Mouse (Mus musculus) E14TG2a.4 (cell line): ENCODE measurements around the gene Grik2.

Source experiments
- H3K27me3 ChIP-seq: 2 replicates; pipeline ENCODE4 v1.6.1; 2014; ENCODE audit warnings: low read length, control low read depth; ENCODE audit not compliant: insufficient read depth
- H3K36me3 ChIP-seq: 2 replicates; pipeline ENCODE4 v1.6.1; 2014; ENCODE audit warnings: low read length, control low read depth; ENCODE audit not compliant: insufficient read depth
- H3K4me1 ChIP-seq: replicated peaks from 2 replicates; pipeline ENCODE4 v1.6.1; 2014; ENCODE audit warnings: low read depth, low read length, control low read depth
- H3K4me3 ChIP-seq: replicated peaks from 2 replicates; pipeline ENCODE4 v1.5.1; 2014; ENCODE audit warnings: mild to moderate bottlenecking, low read length
- H3K9me3 ChIP-seq: 2 replicates; pipeline ENCODE4 v1.6.1; 2014; ENCODE audit warnings: low read length, control low read depth
- CTCF ChIP-seq: conservative IDR thresholded peaks from 2 replicates; pipeline ENCODE4 v1.5.1; 2014; ENCODE audit warnings: low read length
- NANOG ChIP-seq: IDR thresholded peaks from 2 replicates; pipeline ENCODE4 v1.6.1; 2014; ENCODE audit warnings: borderline replicate concordance, low read length, mixed read lengths
- POU5F1 ChIP-seq: IDR thresholded peaks from 2 replicates; pipeline ENCODE4 v1.6.1; 2014; ENCODE audit warnings: low read length, borderline replicate concordance

Grik2 gene

DNA sequence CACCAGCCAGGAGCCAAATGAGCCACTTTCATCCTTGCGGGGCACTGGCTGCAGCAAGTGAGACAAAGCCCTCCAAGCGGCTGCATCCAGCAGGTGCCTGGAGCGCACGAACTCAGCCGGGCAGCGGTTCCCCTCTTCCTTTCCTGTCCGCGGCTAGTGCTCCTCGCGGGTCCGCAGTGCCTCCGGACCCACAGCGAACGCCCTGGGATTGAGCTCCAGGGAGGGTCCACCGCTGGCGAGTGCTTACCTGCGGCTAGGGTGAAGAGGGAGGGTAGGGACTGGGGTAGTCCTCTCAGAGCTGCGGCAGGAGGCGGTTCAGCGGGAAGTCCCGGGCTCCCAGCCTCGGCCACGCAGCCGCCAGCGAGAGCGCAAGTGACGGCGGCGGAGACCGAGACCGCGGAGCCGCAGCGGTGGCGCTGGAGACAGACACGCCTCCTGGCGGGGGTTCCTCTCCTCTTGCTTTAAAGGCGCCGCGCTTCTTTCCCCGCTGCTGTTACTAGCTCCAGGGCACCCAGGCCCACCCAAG is at the start of gene Grik2:
Grik2 (minus strand) TSS at position 386 of the 526 bp plus-strand sequence.
- TF ChIP-seq CTCF, result no peak
- no peak for TF ChIP-seq NANOG
- no peak for TF ChIP-seq POU5F1

GRCm38 (mm10) chr10:49834392-49834791 is 45.8 kb upstream of the Grik2 start:
- Histone ChIP-seq H3K4me1 (no peaks in the 10 kb centered on the region), H3K36me3 (no peaks in the 10 kb centered on the region), H3K4me3 (no peak overlapping the region), H3K27me3 (no peaks in the 10 kb centered on the region), H3K9me3 (no peaks in the 10 kb centered on the region)
- TF ChIP-seq NANOG (no peak), POU5F1 (no peak), CTCF (no peak)

More for the DNA sequence above, at the start of gene Grik2:
- no peaks in the 10 kb centered on the region for H3K36me3 ChIP-seq
- H3K4me3 ChIP-seq, result peak within 1 kb of the TSS; percentile 81
- no peaks in the 10 kb centered on the region for H3K9me3 ChIP-seq
- peaks cover 44% of the 10 kb centered on the region for H3K27me3 ChIP-seq
- peaks cover 8% of the 10 kb centered on the region; the same call in 1 of the 2 replicates for H3K4me1 ChIP-seq

- H3K36me3 ChIP-seq, result no peaks in the 10 kb centered on the region
- H3K4me1 ChIP-seq, result no peaks in the 10 kb centered on the region
- H3K27me3 ChIP-seq, result no peaks in the 10 kb centered on the region
- no peak overlapping the region for H3K4me3 ChIP-seq
- H3K9me3 ChIP-seq, result no peaks in the 10 kb centered on the region
- no peak for TF ChIP-seq POU5F1
Observed at GRCm38 (mm10) chr10:49807276-49807675, 18.7 kb upstream of the Grik2 start.

- Histone ChIP-seq H3K27me3 (no peaks in the 10 kb centered on the region), H3K4me3 (no peak overlapping the region), H3K9me3 (no peaks in the 10 kb centered on the region), H3K4me1 (no peaks in the 10 kb centered on the region), H3K36me3 (no peaks in the 10 kb centered on the region)
- TF ChIP-seq POU5F1 (no peak), NANOG (no peak), CTCF (no peak)
Observed at GRCm38 (mm10) chr10:49801001-49801400, 12.4 kb upstream of the Grik2 start.

- no peaks in the 10 kb centered on the region for H3K36me3 ChIP-seq
Observed at GRCm38 (mm10) chr10:49794129-49794528, 5.6 kb upstream of the Grik2 start.

DNA sequence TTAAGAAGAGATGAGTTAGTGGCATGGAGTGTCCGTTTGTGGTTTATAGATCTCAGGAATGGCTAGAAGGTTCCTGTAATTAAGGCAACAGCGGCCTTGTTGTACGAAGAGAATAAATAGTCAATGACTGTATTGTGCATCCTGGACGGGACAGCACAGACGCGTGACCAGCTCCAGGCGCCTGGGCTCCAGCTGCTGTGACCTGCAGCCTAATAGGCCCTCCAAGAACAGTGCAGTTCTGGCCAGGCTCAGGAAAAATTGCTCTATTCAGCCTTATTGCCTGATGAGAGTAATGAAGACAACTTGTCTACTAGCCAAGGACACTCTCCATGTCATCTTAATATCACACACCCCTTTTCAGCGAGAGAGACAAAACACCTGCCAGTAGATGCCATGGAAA is 1.8 kb upstream of the Grik2 start:
- Histone ChIP-seq H3K9me3 (no peaks in the 10 kb centered on the region), H3K36me3 (no peaks in the 10 kb centered on the region), H3K4me1 (peaks cover 6% of the 10 kb centered on the region; the same call in 1 of the 2 replicates), H3K27me3 (peaks cover 37% of the 10 kb centered on the region), H3K4me3 (no peak overlapping the region)
- TF ChIP-seq POU5F1, result no peak
- no peak for TF ChIP-seq CTCF
- no peak for TF ChIP-seq NANOG

More at GRCm38 (mm10) chr10:49794129-49794528, 5.6 kb upstream of the Grik2 start:
- Histone ChIP-seq H3K4me3 (no peak overlapping the region), H3K9me3 (no peaks in the 10 kb centered on the region), H3K4me1 (no peaks in the 10 kb centered on the region), H3K27me3 (peaks cover 15% of the 10 kb centered on the region)
- TF ChIP-seq NANOG (no peak), CTCF (no peak), POU5F1 (no peak)

- Histone ChIP-seq H3K9me3 (no peaks in the 10 kb centered on the region), H3K4me3 (no peak overlapping the region), H3K4me1 (peaks cover 6% of the 10 kb centered on the region; the same call in 1 of the 2 replicates), H3K36me3 (no peaks in the 10 kb centered on the region), H3K27me3 (peaks cover 37% of the 10 kb centered on the region)
- TF ChIP-seq POU5F1, result no peak
- no peak for TF ChIP-seq NANOG
- TF ChIP-seq CTCF, result no peak
Observed at GRCm38 (mm10) chr10:49789711-49790110, 1.1 kb upstream of the Grik2 start.

- H3K4me1 ChIP-seq, result peaks cover 6% of the 10 kb centered on the region; the same call in 1 of the 2 replicates
- H3K27me3 ChIP-seq, result peaks cover 39% of the 10 kb centered on the region
- no peaks in the 10 kb centered on the region for H3K9me3 ChIP-seq
- TF ChIP-seq NANOG, result no peak
- TF ChIP-seq CTCF, result no peak
- no peak for TF ChIP-seq POU5F1
- H3K36me3 ChIP-seq, result no peaks in the 10 kb centered on the region
- H3K4me3 ChIP-seq, result peak overlapping the region; percentile 81
Observed at GRCm38 (mm10) chr10:49788914-49789313, 348 bp upstream of the Grik2 start.

- H3K27me3 ChIP-seq, result peaks cover 61% of the 10 kb centered on the region
- no peak overlapping the region for H3K4me3 ChIP-seq
- H3K36me3 ChIP-seq, result no peaks in the 10 kb centered on the region
- H3K9me3 ChIP-seq, result no peaks in the 10 kb centered on the region
- H3K4me1 ChIP-seq, result peaks cover 14% of the 10 kb centered on the region; the same call in 1 of the 2 replicates
- TF ChIP-seq POU5F1 (no peak), NANOG (no peak), CTCF (no peak)
Observed at GRCm38 (mm10) chr10:49786630-49787029, 1.9 kb downstream of the Grik2 start.
